13 mouse cellular contexts compared by ENCODE assay signal in the genomic region with DNA sequence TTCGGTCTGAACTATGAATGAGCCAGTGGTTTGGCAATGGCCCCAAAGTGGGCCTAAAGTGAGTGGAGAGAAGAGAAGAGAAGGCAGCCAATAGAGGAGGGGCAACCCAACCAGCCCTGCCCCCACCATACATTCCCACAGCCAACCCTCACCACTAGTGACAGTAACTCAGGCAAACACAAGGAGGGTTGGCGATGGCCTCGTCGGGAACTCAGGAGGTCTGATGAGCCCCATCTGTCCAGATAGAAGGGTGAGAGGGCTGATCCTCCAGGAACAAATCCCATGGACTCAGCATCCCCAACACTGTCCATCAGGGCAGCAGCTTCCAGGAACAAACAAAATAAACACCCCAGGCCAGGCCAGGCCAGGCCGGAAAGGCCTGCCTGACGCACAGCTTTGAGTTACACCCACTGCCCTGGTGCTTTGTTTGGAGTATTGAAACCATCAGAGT. TPM values are rescaled to one million over a fixed set of nuclear protein-coding genes. Genes with fewer than 3 reads are reported as not detected.
A peak's percentile ranks its signal among the peaks of the same experiment; 100 is the strongest.
DNase-seq lines count a peak whose midpoint lies in the region; ATAC-seq and TF ChIP-seq lines count a peak whose summit lies in the region.
"Had no signal": no experiment of that assay in that cellular context is flagged by ENCODE, and none has a peak within 500 bp of the region (broad histone marks: within the 10 kb centered on the region; RNA-seq: fewer than 3 reads in every experiment).

No protein-coding gene starts in this region.

- peak; percentile 56 to 74 for DNase-seq in lung, adult 18-20 months
- peak; percentile 62 to 83 for DNase-seq in lung, postnatal 4 days
- no peak for DNase-seq in left cerebral cortex, postnatal 36 days (ENCODE audit: low spot score in 2 of 2)
- DNase-seq in left cerebral cortex, adult 11 months (ENCODE audit: low spot score), result no peak
- DNase-seq: gastrocnemius, adult 2 months had no signal

- no peak overlapping the region for H3K4me3 ChIP-seq in intestine, embryonic 15.5 days (replicated peaks)
- no peak overlapping the region for H3K4me3 ChIP-seq in intestine, postnatal 0 days (ENCODE audit: low read depth, low read length)
- H3K4me3 ChIP-seq in kidney, embryonic 16.5 days (ENCODE audit: low read length), result no peak overlapping the region
- H3K4me3 ChIP-seq: forebrain, embryonic 13.5 days; gastrocnemius, adult 2 months; hindbrain, embryonic 13.5 days; left cerebral cortex, adult 2 months; megakaryocyte, embryonic 14.5 days had no signal

- no peak overlapping the region for H3K27ac ChIP-seq in intestine, embryonic 15.5 days
- H3K27ac ChIP-seq in intestine, postnatal 0 days (ENCODE audit: low read depth, low read length), result no peak overlapping the region
- H3K27ac ChIP-seq in kidney, embryonic 16.5 days (ENCODE audit: low read length), result no peak overlapping the region
- H3K27ac ChIP-seq: forebrain, embryonic 13.5 days; gastrocnemius, adult 2 months; hindbrain, embryonic 13.5 days; left cerebral cortex, adult 2 months had no signal

- peaks cover 19% of the 10 kb centered on the region for H3K27me3 ChIP-seq in intestine, embryonic 15.5 days (replicated peaks)
- H3K27me3 ChIP-seq in intestine, postnatal 0 days (replicated peaks; ENCODE audit: control insufficient read depth, insufficient read depth, low read length), result peaks cover 21% of the 10 kb centered on the region
- peaks cover 26% of the 10 kb centered on the region for H3K27me3 ChIP-seq in kidney, embryonic 16.5 days (ENCODE audit: insufficient read depth, low read length)

- 58% methylated on average over 6 of the region's 6 CpGs for WGBS in intestine, embryonic 15.5 days
- 64% methylated on average over 6 of the region's 6 CpGs for WGBS in intestine, postnatal 0 days
- 59% methylated on average over 6 of the region's 6 CpGs for WGBS in kidney, embryonic 16.5 days

- no peak overlapping the region for H3K4me2 ChIP-seq in intestine, embryonic 15.5 days (replicated peaks)
- no peak overlapping the region for H3K4me2 ChIP-seq in intestine, postnatal 0 days (replicated peaks; ENCODE audit: low read depth)
- H3K4me2 ChIP-seq in kidney, embryonic 16.5 days (replicated peaks; ENCODE audit: low read depth, low read length), result no peak overlapping the region
- H3K4me2 ChIP-seq: forebrain, embryonic 13.5 days; hindbrain, embryonic 13.5 days had no signal

- peak; percentile 9; the same call in 1 of the 2 replicates for ATAC-seq in intestine, embryonic 15.5 days
- ATAC-seq in intestine, postnatal 0 days, result no peak
- peak; percentile 49 for ATAC-seq in kidney, embryonic 16.5 days (ENCODE audit: low FRiP score, low TSS enrichment)
- ATAC-seq: activated CD4-positive, CD25-positive, alpha-beta regulatory T cell, adult 4 months; forebrain, embryonic 13.5 days had no signal

- no peak for TF ChIP-seq CTCF in intestine, postnatal 0 days (IDR thresholded peaks at IDR 0.05; ENCODE audit: low read depth)

- H3K9me3 ChIP-seq in intestine, embryonic 15.5 days, result no peaks in the 10 kb centered on the region
- no peaks in the 10 kb centered on the region for H3K9me3 ChIP-seq in intestine, postnatal 0 days (ENCODE audit: control insufficient read depth)
- H3K9me3 ChIP-seq in kidney, embryonic 16.5 days (ENCODE audit: low read length), result no peaks in the 10 kb centered on the region
- H3K9me3 ChIP-seq: forebrain, embryonic 13.5 days; hindbrain, embryonic 13.5 days; megakaryocyte, embryonic 14.5 days had no signal

- intact Hi-C loops in left cerebral cortex, postnatal 36 days (cut with DNase I), result no loop called here

- H3K4me1 ChIP-seq in intestine, embryonic 15.5 days (replicated peaks), result peaks cover 8% of the 10 kb centered on the region
- no peaks in the 10 kb centered on the region for H3K4me1 ChIP-seq in intestine, postnatal 0 days (replicated peaks; ENCODE audit: control insufficient read depth, insufficient read depth, low read length)
- 0 out of 2 replicates have a peak, but pooled peaks cover 1% of the 10 kb centered on the region for H3K4me1 ChIP-seq in kidney, embryonic 16.5 days (ENCODE audit: insufficient read depth, low read length)

- no peak overlapping the region for H3K9ac ChIP-seq in intestine, embryonic 15.5 days
- H3K9ac ChIP-seq in intestine, postnatal 0 days (ENCODE audit: low read depth, low read length), result no peak overlapping the region
- no peak overlapping the region for H3K9ac ChIP-seq in kidney, embryonic 16.5 days (replicated peaks; ENCODE audit: low read length)
- H3K9ac ChIP-seq: forebrain, embryonic 13.5 days; hindbrain, embryonic 13.5 days had no signal

- peaks cover 9% of the 10 kb centered on the region for H3K36me3 ChIP-seq in intestine, embryonic 15.5 days
- peaks cover 20% of the 10 kb centered on the region; the same call in 1 of the 2 replicates for H3K36me3 ChIP-seq in intestine, postnatal 0 days (ENCODE audit: control insufficient read depth, insufficient read depth)
- peaks cover 10% of the 10 kb centered on the region; the same call in 1 of the 2 replicates for H3K36me3 ChIP-seq in kidney, embryonic 16.5 days (ENCODE audit: insufficient read depth, low read length)

RNA-seq across cellular contexts. Expression of a gene that starts 5.6 kb away (rescaled TPM):
- polyA plus RNA-seq in intestine, embryonic 15.5 days (2015; fragmentation: Nextera tagmentation; extraction: Ambion mirVana), result 1.8 TPM in 2 replicates
- 1.2 and 1.5 TPM in 2 replicates for polyA plus RNA-seq in intestine, postnatal 0 days (2015; fragmentation: Nextera tagmentation; extraction: Ambion mirVana)
- polyA plus RNA-seq in kidney, embryonic 16.5 days (2015; fragmentation: Nextera tagmentation; extraction: Ambion mirVana), result 0.54 and 0.80 TPM in 2 replicates
- 1 to 10 TPM; 2.4 TPM for total RNA-seq in left cerebral cortex, postnatal 36 days (2021)

Comparison
In these comparisons a context has a peak if more than half of its experiments do, and no peak if none do; other contexts are left out.
1. DNase-seq: peak in lung, adult 18-20 months (2 of 2) and lung, postnatal 4 days (2 of 2); none in left cerebral cortex, postnatal 36 days (0 of 2) and left cerebral cortex, adult 11 months (single experiment).